ENCODE assay signal across 17 mouse cellular contexts in the genomic region with DNA sequence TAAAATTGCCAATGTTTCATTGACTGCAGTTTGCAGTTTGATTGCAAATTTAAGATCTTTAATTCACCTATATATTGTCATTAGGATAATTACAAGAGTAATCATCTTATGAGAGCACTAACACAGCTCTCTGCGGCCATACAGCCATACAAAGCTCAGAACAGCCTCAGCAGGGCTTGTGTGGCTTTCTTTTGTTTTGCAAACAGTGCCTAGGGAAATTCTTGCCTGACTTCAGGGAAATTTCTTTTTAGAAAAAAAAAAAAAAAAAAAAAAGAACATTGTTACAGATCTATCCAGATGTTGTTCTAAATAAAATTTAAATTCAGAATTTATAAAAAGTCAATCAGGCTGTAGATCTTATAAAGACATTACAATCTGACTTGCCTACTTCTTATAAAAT. TPM values are rescaled to one million over a fixed set of nuclear protein-coding genes. Genes with fewer than 3 reads are reported as not detected.
"Had no signal": no experiment of that assay in that cellular context is flagged by ENCODE, and none has a peak within 500 bp of the region (broad histone marks: within the 10 kb centered on the region; RNA-seq: fewer than 3 reads in every experiment).

No protein-coding gene starts in this region.

RNA-seq across cellular contexts. Expression of gene Olfr486, which starts 20.2 kb away (rescaled TPM):
- total RNA-seq: heart, postnatal 10 days; heart, postnatal 14 days; heart, postnatal 25 days; heart, postnatal 36 days; heart, postnatal 4 days; hematopoietic stem cell, adult 5-6 weeks; hindbrain, postnatal 0 days; layer of hippocampus, adult 18-20 months; layer of hippocampus, adult 2 months; layer of hippocampus, adult 8-10 months; layer of hippocampus, postnatal 10 days; layer of hippocampus, postnatal 14 days; layer of hippocampus, postnatal 25 days; layer of hippocampus, postnatal 36 days; left cerebral cortex, adult 18-20 months; left cerebral cortex, adult 2 months; left cerebral cortex, adult 8-10 months had no signal

RNA-seq across cellular contexts. Expression of gene Olfr487, which starts 21.7 kb away (rescaled TPM):
- total RNA-seq: heart, postnatal 10 days; heart, postnatal 14 days; heart, postnatal 25 days; heart, postnatal 36 days; heart, postnatal 4 days; hematopoietic stem cell, adult 5-6 weeks; hindbrain, postnatal 0 days; layer of hippocampus, adult 18-20 months; layer of hippocampus, adult 2 months; layer of hippocampus, adult 8-10 months; layer of hippocampus, postnatal 10 days; layer of hippocampus, postnatal 14 days; layer of hippocampus, postnatal 25 days; layer of hippocampus, postnatal 36 days; left cerebral cortex, adult 18-20 months; left cerebral cortex, adult 2 months; left cerebral cortex, adult 8-10 months had no signal

RNA-seq across cellular contexts. Expression of gene Olfr485, which starts 33.0 kb away (rescaled TPM):
- total RNA-seq: heart, postnatal 10 days; heart, postnatal 14 days; heart, postnatal 25 days; heart, postnatal 36 days; heart, postnatal 4 days; hematopoietic stem cell, adult 5-6 weeks; hindbrain, postnatal 0 days; layer of hippocampus, adult 18-20 months; layer of hippocampus, adult 2 months; layer of hippocampus, adult 8-10 months; layer of hippocampus, postnatal 10 days; layer of hippocampus, postnatal 14 days; layer of hippocampus, postnatal 25 days; layer of hippocampus, postnatal 36 days; left cerebral cortex, adult 18-20 months; left cerebral cortex, adult 2 months; left cerebral cortex, adult 8-10 months had no signal
